Mouse (Mus musculus): ENCODE data around the gene 9130409I23Rik. TPM values are rescaled to one million over a fixed set of nuclear protein-coding genes. Genes with fewer than 3 reads are reported as not detected.
A peak's percentile ranks its signal among the peaks of the same experiment; 100 is the strongest.

The 9130409I23Rik gene
- polyA plus RNA-seq, 1 experiment = not detected

DNA sequence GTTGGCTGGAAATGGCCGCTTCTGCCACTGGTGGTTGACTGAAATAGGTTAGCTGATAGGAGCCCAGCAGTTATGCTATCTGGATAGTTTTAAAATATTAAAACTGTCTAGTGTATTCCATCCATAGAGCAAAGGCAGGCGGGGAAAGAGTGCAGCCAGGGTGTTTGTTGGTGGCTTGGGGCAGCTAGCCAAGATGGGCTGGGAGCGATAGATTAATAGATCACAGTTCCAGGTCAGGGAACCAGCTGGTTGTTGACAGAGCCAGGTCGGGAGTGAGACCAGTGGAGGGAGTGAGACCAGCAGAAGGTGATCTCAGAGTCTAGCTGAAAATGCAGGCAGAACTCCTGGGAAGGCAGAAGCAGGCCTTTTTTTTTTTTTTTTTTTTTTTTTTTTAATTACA, 13.4 kb upstream of the 9130409I23Rik start:
- H3K27me3 ChIP-seq (ENCODE audit: control insufficient read depth, insufficient read depth, low read length) = no peaks in the 10 kb centered on the region
- no peak for TF ChIP-seq CTCF (IDR thresholded peaks at IDR 0.05; ENCODE audit: control insufficient read depth, insufficient read depth, insufficient replicate concordance, low read depth, low read length)
- no peak for TF ChIP-seq POLR2A (IDR thresholded peaks at IDR 0.05; ENCODE audit: control insufficient read depth, low read depth, low read length)
- no peaks in the 10 kb centered on the region for H3K36me3 ChIP-seq (ENCODE audit: control insufficient read depth, insufficient read depth, low read length)
- no peak overlapping the region for H3K4me3 ChIP-seq (ENCODE audit: control insufficient read depth, low read depth, low read length)
- H3K4me1 ChIP-seq (ENCODE audit: control insufficient read depth, insufficient read depth, low read length) = no peaks in the 10 kb centered on the region
- H3K27ac ChIP-seq (ENCODE audit: control insufficient read depth, insufficient read depth, low read depth, low read length) = no peak overlapping the region

DNA sequence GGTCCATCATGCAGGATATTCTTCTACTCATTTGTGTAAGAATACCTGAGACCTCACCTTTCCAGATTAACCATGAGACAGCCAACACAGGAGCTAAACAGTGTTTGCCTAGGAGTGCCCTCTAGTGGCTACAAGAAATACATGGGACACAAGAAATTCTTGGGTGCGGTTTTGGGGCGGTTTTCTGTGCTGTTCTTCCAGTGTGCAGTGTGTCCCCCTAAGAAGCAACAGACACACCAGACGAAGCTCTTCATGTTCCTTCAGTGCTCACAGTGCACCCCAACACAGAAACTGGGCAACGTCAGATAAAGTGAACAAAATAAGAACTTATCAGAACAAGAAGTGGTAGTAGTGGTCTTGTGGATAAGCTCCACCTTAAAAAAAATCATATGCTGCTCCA, 11.4 kb upstream of the 9130409I23Rik start:
- no peak for TF ChIP-seq CTCF (IDR thresholded peaks at IDR 0.05; ENCODE audit: control insufficient read depth, insufficient read depth, insufficient replicate concordance, low read depth, low read length)
- TF ChIP-seq POLR2A (IDR thresholded peaks at IDR 0.05; ENCODE audit: control insufficient read depth, low read depth, low read length) = no peak
- H3K4me1 ChIP-seq (ENCODE audit: control insufficient read depth, insufficient read depth, low read length) = no peaks in the 10 kb centered on the region
- no peaks in the 10 kb centered on the region for H3K36me3 ChIP-seq (ENCODE audit: control insufficient read depth, insufficient read depth, low read length)
- H3K27ac ChIP-seq (ENCODE audit: control insufficient read depth, insufficient read depth, low read depth, low read length) = no peak overlapping the region
- no peak overlapping the region for H3K4me3 ChIP-seq (ENCODE audit: control insufficient read depth, low read depth, low read length)
- H3K27me3 ChIP-seq (ENCODE audit: control insufficient read depth, insufficient read depth, low read length) = no peaks in the 10 kb centered on the region

DNA sequence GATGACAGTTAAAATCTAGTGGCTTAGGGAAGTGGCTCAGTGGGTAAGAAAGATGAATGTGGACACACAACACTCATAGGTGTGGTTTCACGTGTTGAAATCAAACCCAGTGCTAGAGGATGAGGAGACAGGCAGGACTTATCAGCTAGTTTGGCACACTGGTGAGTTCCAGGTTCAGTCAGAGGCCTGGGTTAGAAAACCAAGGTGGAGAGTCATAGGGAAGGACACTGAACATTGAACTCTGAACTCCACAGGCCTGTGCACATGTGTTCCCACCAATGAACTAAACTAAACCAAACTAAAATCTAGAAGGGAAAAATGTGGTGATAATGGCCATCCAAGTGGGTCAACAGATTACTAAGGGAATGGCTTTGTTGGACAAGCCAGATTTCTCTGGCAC, 3.5 kb upstream of the 9130409I23Rik start:
- no peak overlapping the region for H3K4me3 ChIP-seq (ENCODE audit: control insufficient read depth, low read depth, low read length)
- H3K4me1 ChIP-seq (ENCODE audit: control insufficient read depth, insufficient read depth, low read length) = no peaks in the 10 kb centered on the region
- H3K27ac ChIP-seq (ENCODE audit: control insufficient read depth, insufficient read depth, low read depth, low read length) = no peak overlapping the region
- no peaks in the 10 kb centered on the region for H3K36me3 ChIP-seq (ENCODE audit: control insufficient read depth, insufficient read depth, low read length)
- no peak for TF ChIP-seq CTCF (IDR thresholded peaks at IDR 0.05; ENCODE audit: control insufficient read depth, insufficient read depth, insufficient replicate concordance, low read depth, low read length)
- no peak for TF ChIP-seq POLR2A (IDR thresholded peaks at IDR 0.05; ENCODE audit: control insufficient read depth, low read depth, low read length)
- H3K27me3 ChIP-seq (ENCODE audit: control insufficient read depth, insufficient read depth, low read length) = no peaks in the 10 kb centered on the region

DNA sequence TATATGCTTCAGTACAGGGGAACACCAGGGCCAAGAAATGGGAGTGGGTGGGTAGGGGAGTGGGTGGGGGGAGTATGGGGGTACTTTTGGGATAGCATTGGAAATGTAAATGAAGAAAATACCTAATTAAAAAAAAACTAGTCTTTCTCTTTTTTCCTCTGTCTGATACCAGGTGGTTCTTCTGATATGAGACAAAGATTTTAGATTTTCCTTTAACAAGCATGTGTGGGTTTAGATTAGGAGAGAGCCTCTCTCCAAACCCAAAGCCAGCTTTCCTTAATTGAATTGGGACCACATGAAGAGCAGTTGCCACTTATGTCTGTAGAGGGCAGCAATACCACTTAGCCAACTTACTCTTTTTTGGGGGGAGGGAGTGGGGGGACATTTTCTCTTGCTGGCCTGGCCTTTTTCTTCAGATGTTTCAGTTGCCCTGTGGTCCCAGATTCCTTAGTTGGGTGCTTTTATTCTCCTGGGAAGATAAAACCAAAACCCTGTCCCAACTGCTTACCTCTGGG, 1.7 kb upstream of the 9130409I23Rik start:
- Histone ChIP-seq H3K36me3 (ENCODE audit: control insufficient read depth, insufficient read depth, low read length) (no peaks in the 10 kb centered on the region), H3K4me1 (ENCODE audit: control insufficient read depth, insufficient read depth, low read length) (no peaks in the 10 kb centered on the region), H3K27ac (ENCODE audit: control insufficient read depth, insufficient read depth, low read depth, low read length) (no peak overlapping the region), H3K4me3 (ENCODE audit: control insufficient read depth, low read depth, low read length) (no peak overlapping the region), H3K27me3 (ENCODE audit: control insufficient read depth, insufficient read depth, low read length) (no peaks in the 10 kb centered on the region)
- TF ChIP-seq POLR2A (IDR thresholded peaks at IDR 0.05; ENCODE audit: control insufficient read depth, low read depth, low read length) (no peak), CTCF (IDR thresholded peaks at IDR 0.05; ENCODE audit: control insufficient read depth, insufficient read depth, insufficient replicate concordance, low read depth, low read length) (no peak)

DNA sequence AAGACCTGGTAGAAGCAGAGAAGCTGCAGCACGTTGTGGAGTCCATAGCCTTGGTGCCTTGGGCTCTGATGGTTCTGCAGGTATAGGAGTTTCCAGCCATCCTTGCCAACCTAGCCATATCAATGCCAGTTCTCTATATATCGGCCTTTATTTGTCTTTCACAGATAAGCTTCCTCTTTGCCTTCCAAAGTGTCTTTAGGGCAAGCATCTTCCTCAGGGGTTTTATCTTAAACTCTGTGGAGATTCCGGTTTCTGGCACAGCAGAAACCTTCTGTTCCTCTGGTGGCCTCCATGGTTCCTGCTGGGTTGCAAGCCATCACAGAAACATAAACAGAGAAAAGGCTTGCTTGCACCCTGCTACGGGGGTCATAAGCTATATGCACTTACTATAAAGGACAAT, 1.9 kb downstream of the 9130409I23Rik start:
- no peaks in the 10 kb centered on the region for H3K27me3 ChIP-seq (ENCODE audit: control insufficient read depth, insufficient read depth, low read length)
- no peaks in the 10 kb centered on the region for H3K36me3 ChIP-seq (ENCODE audit: control insufficient read depth, insufficient read depth, low read length)
- no peaks in the 10 kb centered on the region for H3K4me1 ChIP-seq (ENCODE audit: control insufficient read depth, insufficient read depth, low read length)
- H3K27ac ChIP-seq (ENCODE audit: control insufficient read depth, insufficient read depth, low read depth, low read length) = no peak overlapping the region
- no peak overlapping the region for H3K4me3 ChIP-seq (ENCODE audit: control insufficient read depth, low read depth, low read length)
- TF ChIP-seq CTCF (IDR thresholded peaks at IDR 0.05; ENCODE audit: control insufficient read depth, insufficient read depth, insufficient replicate concordance, low read depth, low read length) = no peak
- TF ChIP-seq POLR2A (IDR thresholded peaks at IDR 0.05; ENCODE audit: control insufficient read depth, low read depth, low read length) = no peak

DNA sequence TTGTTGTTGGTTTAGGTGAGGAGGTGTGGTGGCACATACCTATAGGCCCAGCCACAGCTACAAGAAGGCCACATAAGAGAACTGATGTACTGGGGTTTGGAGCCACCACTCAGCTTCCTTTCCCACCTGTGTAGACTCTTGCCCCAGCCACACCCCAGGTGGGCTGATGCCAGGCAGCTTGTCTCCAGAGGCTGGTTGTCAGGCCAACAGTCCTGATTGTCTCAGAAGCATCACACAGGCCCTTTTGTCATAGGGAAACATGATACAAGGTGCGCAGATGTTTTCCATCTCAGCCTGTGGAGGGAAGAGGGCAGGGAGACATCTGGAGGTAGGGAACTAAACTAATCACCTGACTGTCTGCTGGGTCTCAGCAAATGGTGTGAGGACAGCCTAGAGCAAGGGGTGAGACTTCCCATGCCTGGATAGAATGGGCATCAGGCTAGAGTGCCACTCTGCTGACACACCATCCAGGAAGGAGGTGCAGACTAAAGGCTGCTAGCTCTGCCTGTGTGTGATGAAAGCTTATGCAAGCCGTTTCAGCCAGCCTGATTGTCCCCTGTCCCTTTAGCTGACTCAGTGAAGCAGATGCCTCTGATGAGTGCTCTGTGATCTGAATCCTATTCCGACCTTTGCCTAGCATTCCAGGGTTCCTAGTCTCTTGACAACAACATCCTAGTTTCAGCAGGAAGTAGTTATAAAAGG, 10.9 kb downstream of the 9130409I23Rik start:
- H3K27ac ChIP-seq (ENCODE audit: control insufficient read depth, insufficient read depth, low read depth, low read length) = no peak overlapping the region

DNA sequence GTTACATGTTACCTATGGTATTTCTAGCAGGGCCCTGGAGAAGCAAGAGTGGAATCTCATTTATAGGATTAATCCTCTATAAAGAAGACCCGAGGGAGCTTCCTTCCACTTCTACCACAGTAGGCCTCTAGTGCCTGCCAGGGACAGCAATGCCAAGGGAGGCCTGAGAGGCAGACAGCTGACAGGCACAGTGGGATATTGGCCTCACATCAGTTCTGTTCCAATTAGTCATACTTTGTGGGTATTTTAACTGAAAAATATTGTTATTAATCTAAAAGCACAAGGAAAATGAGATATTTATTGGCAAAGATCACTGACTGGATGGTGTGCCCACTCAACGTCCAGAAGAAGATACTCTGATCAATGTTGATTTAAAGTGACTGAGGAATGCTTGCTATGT, 13.0 kb downstream of the 9130409I23Rik start:
- no peaks in the 10 kb centered on the region for H3K4me1 ChIP-seq (ENCODE audit: control insufficient read depth, insufficient read depth, low read length)
- H3K36me3 ChIP-seq (ENCODE audit: control insufficient read depth, insufficient read depth, low read length) = no peaks in the 10 kb centered on the region
- no peak for TF ChIP-seq CTCF (IDR thresholded peaks at IDR 0.05; ENCODE audit: control insufficient read depth, insufficient read depth, insufficient replicate concordance, low read depth, low read length)
- TF ChIP-seq POLR2A (IDR thresholded peaks at IDR 0.05; ENCODE audit: control insufficient read depth, low read depth, low read length) = no peak
- H3K27ac ChIP-seq (ENCODE audit: control insufficient read depth, insufficient read depth, low read depth, low read length) = no peak overlapping the region
- no peak overlapping the region for H3K4me3 ChIP-seq (ENCODE audit: control insufficient read depth, low read depth, low read length)
- no peaks in the 10 kb centered on the region for H3K27me3 ChIP-seq (ENCODE audit: control insufficient read depth, insufficient read depth, low read length)

More for the DNA sequence above, 10.9 kb downstream of the 9130409I23Rik start:
- Histone ChIP-seq H3K4me1 (ENCODE audit: control insufficient read depth, insufficient read depth, low read length) (no peaks in the 10 kb centered on the region), H3K27me3 (ENCODE audit: control insufficient read depth, insufficient read depth, low read length) (no peaks in the 10 kb centered on the region), H3K4me3 (ENCODE audit: control insufficient read depth, low read depth, low read length) (peak overlapping the region; percentile 73), H3K36me3 (ENCODE audit: control insufficient read depth, insufficient read depth, low read length) (no peaks in the 10 kb centered on the region)
- TF ChIP-seq CTCF (IDR thresholded peaks at IDR 0.05; ENCODE audit: control insufficient read depth, insufficient read depth, insufficient replicate concordance, low read depth, low read length) (no peak), POLR2A (IDR thresholded peaks at IDR 0.05; ENCODE audit: control insufficient read depth, low read depth, low read length) (peak; percentile 40; the same call in 1 of the 2 replicates)
